Mouse (Mus musculus) liver, adult 2 months (tissue): ENCODE measurements around the gene Rapgef5.

Experiments used
- CTCF ChIP-seq: fragments of 200-500 bp; IDR thresholded peaks from 2 replicates; pipeline ENCODE4 v1.5.1; 2011; ENCODE audit warnings: low read depth, low read length, control low read depth
- POLR2A ChIP-seq: fragments of 200-500 bp; IDR thresholded peaks from 2 replicates; pipeline ENCODE4 v1.6.1; 2011; ENCODE audit warnings: low read length, control low read depth; ENCODE audit not compliant: insufficient read depth; ENCODE audit errors: extremely low read depth

DNA sequence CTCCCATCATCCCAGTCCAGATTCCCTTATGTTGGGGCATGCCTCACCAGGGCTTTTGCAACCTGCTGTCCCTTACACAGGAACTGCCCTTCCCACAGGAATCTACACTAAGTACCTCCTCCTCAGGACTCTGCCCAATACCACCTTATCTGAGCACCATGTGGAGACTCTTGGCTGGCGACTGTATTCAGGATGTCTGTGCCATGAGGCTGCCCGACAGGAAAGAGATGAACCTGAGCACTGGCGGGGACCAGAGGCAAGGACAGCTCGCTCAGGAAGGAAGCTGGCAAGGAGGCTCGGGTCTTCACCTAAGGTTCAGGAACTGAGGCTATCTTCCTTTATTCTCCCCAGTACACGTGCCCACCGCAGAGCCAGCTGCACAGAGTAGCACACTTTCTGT is 36.6 kb upstream of the Rapgef5 start:
- no peak for TF ChIP-seq CTCF
- no peak for TF ChIP-seq POLR2A
